Mouse (Mus musculus): ENCODE data around the gene Rab12.
"Not testable (repeated sequence)": the region's sequence is repeated elsewhere in the genome, so short reads cannot be mapped to it uniquely, and the experiment has no call there.

Rab12 gene

DNA sequence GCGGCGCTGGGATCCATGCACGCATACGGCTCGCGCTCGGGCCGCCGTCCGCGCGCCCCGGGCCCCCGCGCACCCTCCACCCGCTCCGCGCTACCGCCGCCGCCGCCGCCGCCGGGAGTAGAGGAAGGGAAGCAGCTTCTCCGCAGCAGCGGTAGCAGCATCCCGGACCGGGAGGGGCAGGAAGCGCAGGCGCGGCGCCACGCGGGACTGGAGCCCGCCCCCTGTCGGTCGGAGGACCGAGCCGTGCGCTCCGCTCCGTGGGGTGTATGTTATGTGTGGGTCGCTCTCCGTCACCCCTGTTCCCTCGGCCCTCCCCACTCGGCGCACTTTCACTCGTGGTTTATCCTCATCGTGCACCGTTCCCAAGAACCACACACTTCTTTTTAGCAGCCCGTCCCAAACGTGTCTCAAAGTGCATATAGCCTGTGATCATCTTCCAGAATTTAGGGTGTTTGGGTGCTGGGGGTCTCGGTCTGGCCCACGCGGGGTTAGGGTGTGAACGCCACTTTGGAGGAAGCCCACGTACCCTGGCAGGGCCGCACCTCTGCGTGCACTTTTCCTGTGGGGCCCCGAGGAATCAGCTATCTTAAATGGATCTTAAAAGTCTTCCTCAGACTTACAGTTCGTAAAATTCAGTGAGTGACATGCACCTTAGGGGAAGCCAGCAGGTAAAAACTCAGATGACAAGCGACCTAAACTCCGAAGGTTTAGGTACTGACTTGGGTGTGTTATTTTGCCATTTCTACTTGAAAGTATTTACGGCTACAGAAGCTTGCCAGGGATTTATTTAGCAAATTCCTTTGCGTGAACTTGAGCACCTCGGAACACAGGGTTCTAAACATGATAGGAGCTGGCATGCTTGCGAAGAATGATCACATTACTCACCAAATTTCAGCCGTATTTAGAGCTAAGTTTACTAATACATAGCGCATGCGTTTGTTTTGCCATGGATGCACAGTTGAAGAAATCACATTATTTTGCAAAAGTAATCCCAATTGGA is at the start of gene Rab12:
Gene Rab12, minus strand, starts transcription at position 176 of the 1,000 bp plus-strand sequence.
- DNase-seq (ENCODE audit: low spot score): peak; percentile 73

DNA sequence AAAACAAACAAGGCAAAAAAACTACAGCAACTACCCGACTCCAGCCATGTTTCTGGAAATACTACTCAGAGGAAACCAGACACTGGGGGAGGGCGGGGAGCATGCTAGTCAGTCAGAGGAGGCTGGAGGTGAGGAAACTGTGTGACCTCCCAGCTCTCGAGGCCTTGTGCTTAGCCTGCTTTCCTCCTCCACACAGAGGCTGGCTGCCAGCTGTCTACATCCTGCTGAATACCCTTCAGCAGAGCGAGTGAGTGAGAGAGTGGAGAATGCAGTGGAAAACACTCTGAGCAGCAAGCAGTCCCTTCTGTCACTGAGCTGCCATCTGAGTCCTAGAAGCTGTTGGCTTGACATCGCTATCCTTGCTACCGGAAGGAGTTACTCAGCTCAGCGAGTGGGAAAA is 44.7 kb upstream of the Rab12 start:
- no peak for DNase-seq (ENCODE audit: low spot score)

DNA sequence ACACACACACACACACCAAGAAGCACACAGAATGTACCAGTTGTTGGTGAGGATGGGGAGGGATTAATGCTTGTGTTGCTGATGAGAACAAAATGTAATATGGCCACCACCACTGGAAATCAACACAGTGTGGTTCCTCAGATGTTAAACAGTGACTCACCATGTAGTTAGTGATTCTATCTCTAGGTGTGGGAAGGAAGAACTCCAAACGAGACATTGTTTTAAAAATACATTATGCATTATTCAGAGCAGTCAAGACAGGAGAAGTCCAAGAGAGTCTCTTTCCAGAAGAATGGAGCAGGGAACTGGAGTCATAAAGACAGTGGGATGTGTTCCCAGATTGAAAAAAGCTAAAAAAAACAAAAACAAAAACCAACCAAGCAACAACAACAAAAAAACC is 44.0 kb upstream of the Rab12 start:
- no peak for DNase-seq (ENCODE audit: low spot score)

DNA sequence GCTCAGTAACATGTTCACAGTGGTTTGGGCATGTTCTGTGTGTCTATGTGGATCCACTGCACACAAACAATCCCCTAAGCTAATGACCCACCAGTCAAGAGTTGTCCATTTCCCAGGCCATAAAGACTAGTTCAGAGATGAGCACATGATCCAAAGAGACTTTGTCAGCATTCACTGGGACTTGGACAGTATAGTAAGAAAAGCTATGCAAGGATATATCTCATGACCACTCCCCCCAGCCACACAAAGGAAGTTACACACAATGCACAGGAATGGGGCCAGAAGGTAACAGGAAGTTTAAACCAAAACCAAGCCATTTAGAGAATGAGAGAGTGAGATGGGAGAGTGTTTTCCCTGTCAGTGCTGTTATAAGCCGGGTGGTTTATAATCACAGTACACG is 41.9 kb upstream of the Rab12 start:
- DNase-seq (ENCODE audit: low spot score): no peak

DNA sequence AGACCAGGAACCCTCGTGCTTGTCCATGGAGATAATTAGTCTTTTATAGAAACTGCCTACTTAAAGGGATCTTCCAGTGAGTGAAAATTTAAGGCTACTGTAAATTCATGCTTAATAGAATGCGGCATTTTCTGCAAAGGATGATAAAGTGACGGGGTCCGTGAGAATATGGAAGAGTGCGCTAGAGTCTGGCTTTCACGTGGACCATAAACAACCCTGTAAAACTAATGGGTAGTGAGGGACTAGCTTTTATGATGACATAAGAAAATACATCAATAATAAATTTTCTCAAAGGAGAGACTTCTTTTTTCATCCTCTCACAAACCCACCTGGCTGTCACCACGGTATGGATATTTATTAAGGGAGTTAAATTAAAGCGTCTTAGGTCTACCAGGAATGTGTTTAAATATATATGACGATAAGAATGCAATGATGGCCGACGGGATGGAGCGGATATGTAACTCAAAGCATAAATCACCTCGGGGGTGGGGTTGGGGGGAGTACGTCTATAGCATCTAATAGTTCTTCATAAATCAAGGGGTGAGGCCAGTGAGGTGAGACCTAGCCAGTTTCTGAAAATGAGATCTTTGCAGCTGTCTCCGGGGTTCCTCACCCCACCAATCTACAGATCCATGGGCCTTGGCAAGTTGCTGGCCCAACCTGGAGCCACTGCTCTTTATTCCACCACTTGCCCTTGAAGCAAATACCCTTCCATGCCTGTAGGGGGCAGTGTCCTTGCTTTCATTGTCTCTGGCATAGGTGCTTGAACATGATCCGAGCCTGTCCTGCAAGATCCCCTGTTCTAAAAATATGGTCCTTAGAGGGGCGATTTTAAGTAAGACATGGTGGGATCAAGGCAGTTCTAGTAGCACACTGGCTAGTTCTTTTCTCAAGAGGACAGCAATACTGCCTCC is 39.1 kb upstream of the Rab12 start:
- DNase-seq (ENCODE audit: low spot score): no peak

DNA sequence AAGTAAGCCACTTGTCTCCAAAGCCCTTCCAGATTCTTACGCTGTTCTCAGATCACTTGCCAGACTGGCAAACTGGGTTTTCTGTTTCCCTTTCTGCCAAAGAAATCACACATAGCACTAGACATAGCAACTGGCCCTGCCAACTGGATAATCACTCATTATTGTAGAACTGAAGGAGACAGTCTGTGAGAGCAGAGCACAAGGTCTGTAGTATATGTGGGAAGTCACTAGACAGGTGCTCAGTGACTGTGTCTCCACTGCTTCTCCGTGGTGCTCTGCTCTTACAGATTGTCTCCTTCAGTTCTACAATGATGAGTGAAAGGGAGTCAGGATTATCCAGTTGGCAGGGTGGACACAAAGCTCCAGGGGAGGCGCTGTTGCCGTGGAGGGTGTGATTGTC is 33.2 kb upstream of the Rab12 start:
- DNase-seq (ENCODE audit: low spot score): no peak

DNA sequence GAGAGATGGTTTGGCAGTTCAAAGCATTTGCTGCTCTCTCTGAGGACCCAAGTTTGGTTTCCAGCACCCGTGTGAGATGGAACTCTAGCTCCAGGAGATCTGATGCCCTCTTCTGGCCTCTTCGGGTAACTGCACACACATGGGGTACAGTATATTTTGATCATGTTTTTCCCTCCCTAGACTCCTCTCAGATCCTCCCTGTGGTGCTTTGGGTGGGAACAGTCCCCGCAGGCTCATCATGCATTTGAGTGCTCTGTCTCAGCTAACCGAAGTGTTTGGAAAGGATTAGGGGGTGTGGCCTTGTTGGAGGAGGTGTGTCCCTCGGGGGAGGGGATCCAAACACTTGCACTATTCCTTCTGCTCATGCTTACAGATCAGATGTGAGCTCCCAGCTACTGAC is 31.0 kb upstream of the Rab12 start:
- no peak for DNase-seq (ENCODE audit: low spot score)

DNA sequence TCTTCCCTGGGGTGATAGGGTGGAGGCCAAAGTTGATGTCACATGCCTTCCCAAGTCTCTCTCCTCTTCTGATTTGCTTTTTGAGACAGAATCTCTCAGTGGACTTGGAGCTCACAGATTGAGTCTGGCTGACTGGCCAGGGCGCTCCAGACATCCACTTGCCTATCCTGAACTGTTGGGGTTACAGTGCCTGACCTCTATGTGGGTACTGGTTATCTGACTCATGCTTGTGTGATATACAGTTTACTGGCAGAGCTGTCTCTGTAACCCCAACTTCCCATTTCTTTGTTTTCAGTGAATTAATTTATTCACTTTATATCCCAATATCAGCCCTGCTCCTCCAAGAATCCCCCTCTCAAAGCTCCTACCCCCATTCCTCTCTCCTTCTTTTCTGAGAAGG is 12.8 kb upstream of the Rab12 start:
- no peak for DNase-seq (ENCODE audit: low spot score)

DNA sequence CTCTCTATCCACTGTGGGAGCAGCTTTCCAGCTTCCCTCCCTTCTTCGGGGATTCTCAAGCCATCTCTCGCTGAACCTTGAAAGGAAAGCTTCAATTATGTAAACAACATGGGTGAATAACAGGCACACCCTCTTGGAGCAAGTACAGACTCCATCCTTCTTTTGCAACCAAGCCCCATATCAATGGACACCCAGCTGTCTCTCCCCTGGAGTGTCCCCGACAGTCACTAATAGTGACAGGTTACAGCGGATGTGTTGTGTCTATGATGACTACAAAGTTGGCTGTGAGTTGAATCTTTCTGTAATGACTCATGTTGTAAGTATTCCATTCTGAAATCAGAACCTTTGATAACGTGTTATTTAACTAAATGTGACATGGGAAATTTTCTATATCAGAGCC is 3.9 kb upstream of the Rab12 start:
- DNase-seq (ENCODE audit: low spot score): no peak

DNA sequence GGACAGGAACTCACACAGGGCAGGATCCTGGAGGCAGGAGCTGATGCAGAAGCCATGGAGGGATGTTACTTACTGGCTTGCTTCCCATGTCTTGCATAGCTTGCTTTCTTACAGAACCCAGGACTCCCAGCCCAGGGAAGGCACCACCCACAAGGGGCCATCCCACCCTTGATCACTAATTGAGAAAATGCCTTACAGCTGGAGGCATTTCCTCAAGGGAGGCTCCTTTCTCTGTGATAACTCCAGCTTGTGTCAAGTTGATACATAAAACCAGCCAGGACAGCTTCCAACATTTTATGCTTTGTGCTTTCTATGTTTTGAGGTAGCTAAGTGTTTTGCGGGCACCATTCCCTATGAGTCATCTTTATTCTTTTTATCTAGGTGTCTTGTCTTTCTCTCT is 3.1 kb upstream of the Rab12 start:
- not testable (repeated sequence) for DNase-seq (ENCODE audit: low spot score)

DNA sequence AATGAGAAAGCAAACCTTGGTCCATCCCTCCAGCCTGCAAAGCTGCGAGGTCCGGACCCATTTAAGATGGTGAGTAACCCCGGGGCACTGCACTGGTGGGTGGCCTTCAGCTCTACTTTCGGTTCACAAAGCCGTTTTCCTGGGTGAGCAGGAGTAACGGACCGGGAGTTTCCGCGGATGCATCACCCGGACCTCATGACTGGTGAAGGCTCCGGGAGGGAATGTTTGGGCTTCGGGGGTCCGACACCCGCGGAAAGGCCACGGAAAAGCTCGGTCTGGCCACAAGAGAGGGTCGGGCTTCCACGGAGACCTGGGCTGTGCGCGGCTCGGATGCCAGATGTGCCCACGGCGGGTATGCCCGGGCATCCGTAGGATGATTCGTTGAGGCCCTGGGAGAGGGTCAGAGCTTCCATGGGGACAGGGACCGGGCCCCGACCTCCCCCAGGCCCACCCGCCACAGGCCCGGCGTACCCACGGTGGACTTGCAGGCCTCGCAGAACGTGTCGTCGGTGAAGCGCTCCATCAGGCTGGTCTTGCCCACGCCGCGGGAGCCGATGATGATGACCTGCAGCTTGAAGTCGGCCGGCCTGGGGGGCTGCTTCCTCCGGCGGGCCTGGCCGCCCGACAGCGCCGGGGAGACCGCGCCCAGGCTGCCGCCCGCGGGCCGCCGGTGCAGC is 514 bp downstream of the Rab12 start:
- peak; percentile 53 for DNase-seq (ENCODE audit: low spot score)

DNA sequence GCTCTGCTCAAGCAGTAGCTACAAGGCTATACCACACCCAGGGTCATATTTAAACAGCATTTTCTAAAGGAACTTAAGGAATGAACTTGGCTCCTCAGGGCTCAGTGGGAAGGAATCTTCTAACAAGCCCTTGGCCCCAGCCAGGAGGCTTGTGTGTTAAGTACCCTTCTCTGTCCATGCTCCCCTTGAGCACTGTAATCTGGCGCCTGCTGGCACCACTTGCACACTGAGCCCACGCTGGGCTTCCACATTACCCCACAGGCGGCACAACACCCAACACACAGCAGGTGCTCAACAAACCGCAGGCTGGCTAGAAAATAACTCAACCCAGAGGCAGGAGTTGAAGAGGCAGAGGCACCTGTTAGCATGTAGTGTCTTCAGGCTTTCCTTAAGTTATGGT is 2.6 kb downstream of the Rab12 start:
- no peak for DNase-seq (ENCODE audit: low spot score)

DNA sequence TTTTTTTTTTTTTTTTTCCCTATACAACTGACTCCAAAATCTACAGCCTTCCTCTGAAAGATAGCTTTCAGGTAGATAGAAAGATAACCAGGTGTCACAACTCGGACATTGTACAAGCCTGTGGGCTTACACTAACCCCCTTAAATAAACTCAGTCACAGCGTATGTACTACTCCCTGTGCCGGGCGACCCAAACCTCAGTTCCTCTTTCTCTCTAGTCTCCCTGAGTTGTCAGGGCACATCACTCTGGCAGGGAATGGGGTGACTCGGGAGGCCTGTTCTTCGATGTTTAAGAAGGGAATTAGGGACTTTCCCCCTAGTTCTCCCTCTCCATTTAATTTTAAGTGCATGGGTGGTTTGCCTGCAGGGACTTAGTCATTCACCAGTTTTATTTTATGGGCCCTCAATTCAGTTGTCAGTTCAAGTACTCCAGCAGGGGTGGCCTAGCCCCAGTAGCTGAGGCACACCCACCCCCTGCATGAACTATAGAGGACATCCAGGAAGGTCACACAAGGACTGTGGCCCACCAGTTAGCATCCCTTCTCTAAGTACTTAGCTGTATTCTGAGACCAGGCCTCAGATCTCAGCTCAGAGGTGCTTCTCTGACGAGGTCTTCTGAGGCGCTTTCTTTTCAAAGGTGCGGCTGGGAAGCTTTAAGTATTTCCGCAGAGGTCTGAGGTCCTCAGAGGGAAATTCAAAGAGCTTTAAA is 5.1 kb downstream of the Rab12 start:
- no peak for DNase-seq (ENCODE audit: low spot score)

DNA sequence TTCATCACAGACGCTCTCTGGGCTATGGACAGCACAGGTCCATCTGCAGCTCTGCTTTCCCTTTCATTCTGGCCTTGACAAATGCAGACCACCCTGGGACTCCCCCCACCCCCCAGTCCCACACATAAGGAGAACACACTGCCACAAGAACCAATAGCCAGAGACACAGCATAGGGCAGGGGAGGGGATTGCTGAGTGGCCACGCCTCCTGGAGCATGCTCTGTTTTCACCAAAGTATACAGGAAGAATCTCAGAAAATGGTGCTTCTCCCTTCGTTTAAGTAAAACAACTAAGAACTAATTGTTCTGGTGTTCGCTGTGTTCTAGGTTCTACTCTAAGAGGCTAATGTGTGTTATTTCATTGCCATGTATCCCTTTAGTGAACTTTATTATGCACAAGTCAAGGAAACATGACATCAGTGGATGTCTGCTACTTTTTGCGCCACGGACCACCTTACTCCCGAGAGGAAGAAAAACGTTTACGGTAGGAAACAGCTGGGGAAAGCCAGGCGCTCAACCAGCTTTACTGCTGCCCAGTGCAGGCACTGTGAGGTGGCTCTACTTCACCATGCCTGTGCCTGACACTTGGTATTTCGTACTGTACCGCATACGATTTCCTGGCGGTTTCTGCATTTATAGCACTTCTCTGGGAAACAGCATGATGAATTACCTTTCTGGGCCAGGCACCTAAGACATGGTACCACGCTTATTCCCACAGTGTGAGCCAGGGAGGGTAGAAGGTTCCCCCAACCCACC is 7.2 kb downstream of the Rab12 start:
- DNase-seq (ENCODE audit: low spot score): no peak

DNA sequence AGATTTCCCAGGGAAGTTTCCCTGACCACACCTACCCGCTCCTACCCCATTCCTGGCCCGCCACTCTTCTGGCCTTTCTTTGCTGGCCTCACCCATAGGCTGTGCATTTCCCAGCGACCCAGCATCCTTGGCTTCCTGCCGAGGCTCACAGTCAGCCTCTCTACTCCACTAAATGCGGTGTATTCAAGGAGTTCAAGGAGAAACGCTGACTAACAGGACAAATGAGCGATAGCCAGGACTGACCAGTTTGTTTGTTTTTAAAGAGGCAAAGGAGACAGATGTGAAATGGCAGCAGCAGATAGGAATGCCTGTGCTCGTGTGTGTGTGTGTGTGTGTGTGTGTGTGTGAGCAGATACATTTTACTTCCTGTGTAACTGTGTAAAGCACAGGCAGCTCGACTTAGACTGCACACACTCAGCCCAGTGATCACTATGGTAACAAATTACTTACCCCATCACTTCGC is 9.3 kb downstream of the Rab12 start:
- DNase-seq (ENCODE audit: low spot score): no peak

DNA sequence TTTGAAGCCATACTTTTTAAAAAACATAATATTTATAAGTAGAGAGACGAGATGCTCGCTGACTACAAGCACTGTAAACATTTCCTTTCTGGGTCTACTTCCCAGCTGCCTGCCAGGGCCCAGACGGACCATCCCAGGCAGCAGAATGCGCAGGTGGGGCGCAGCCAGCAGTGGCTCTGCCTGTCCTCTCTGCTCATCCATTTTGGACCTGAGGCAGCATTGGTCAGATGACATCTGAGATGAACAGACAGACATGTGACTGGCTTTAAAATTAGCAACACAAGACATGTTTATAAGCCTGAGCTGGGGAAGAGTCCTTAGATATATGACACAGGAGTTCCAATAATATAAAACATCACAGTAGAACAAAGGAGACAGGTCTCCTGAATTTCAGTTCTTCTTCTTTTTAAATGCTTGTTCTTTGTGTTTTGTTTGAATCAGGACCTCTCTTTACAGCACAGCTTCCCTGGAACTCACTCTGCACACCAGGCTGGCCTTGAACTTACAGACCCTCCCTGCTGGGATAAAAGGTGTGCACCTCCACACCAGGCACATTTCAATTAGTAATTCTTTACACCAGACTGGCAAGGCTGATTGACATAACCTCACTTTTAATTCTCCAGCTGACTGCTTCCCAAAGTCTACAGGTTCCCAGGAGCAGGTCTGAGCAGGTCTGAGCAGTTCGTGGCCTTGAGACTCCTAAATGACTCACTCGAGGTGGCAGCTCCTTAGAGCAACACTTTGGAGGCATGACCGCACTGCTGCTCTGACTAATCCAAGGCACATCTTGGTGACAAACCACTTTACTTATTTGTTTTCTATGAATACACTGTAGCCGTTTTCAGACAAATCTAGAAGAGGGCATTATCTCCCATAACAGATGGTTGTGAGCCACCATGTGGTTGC is 12.2 kb downstream of the Rab12 start:
- DNase-seq (ENCODE audit: low spot score): no peak

DNA sequence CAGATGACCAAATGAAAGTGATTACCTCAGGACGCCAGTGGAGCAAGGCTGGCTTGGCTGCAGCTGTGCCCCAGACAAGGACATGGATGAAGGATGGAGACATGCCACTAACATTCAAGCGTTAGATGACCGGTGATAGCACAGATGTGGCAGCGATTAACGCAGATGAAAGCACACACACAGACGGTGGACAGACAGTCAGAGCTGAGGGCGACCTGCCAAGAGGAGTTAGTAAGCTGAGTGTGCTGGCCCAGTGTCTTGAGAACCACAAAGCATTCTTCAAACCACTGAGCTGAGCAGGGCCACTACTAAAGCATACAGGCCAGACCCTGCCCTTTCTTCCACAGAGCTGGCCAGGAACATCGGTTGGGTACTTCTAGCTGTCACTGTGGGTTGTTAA is 14.6 kb downstream of the Rab12 start:
- no peak for DNase-seq (ENCODE audit: low spot score)

DNA sequence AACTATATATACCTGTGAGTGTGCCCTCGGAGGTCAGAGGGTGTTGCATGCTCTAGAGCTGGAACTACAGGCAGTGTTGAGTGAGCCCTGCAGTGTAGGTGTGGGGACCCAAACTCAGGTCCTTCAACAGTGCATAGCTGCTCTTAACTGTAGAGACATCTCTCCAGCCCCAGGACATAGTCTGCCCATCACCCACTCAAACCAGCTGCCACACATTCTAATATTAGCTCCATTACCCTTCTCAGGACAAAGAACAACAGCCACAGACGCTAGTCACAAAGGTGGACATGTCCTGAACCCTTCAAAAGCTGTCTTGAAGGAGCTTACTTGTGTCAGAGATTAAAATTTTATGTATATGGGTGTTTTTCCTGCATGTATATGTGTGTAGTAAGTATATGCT is 15.3 kb downstream of the Rab12 start:
- no peak for DNase-seq (ENCODE audit: low spot score)

DNA sequence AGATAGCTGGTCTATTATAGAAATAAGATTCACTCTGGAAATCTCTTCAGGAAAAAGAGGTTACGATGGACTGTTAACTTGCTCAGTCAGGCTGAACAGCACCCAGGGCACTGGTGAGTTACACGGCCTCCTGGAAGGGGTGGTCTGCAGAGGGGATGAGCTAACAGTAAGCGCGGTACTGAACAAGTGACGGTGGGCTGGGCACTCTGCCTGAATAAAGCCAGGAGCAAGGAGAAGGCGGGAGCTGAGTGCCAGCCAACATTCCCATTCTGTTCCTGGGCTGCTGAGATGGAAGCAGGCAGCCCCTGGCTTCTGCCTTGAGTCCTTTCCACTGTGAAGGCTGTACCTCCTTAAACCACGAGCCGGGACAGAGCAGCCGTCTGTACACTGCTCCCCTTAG is 16.1 kb downstream of the Rab12 start:
- no peak for DNase-seq (ENCODE audit: low spot score)

DNA sequence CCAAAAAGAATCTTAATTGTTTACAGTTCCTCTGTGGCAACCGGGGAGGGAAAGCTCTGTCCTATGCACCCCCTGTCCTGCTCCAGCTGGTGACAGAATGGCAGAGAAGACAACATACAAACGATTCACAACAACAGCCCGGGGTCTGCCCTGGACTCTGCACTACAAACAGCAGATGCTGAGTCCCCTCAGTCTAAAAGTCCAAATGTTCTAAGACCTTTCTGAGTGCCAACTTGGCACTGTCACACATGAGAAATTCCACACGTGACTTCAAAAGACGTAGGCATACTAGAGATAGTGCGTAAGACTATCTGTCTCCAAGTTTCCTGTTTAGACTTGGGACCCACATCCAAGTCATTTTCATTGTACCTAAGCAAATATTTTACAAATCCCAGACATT is 16.7 kb downstream of the Rab12 start:
- no peak for DNase-seq (ENCODE audit: low spot score)

Data from c-Kit-positive CD71-positive TER-119-positive erythroid progenitor cells, embryonic 14.5 days (primary cell).